Mouse (Mus musculus) hindbrain, embryonic 14.5 days (tissue): ENCODE measurements around the gene Bbs9. TPM values are rescaled to one million over a fixed set of nuclear protein-coding genes. Genes with fewer than 3 reads are reported as not detected.

Source experiments
- ATAC-seq: fragments of 200-750 bp; cut with Nextera tagmentation; 2 replicates; pipeline ENCODE4 v1.8.0; 2017; ENCODE audit warnings: moderate number of reproducible peaks, mild to moderate bottlenecking, moderate TSS enrichment, moderate library complexity; ENCODE audit not compliant: low FRiP score
- DNase-seq: peaks from one replicate; pipeline ENCODE4 v3.0.0-alpha.2; 2015; ENCODE audit warnings: low spot score
- H3K27ac ChIP-seq: fragments of 300-500 bp; sonication (generic); 2 replicates; pipeline ENCODE4 v1.5.1; 2014; ENCODE audit warnings: mild to moderate bottlenecking, moderate library complexity
- H3K27me3 ChIP-seq: fragments of 300-500 bp; sonication (generic); 2 replicates; pipeline ENCODE4 v1.6.1; 2014; ENCODE audit warnings: mild to moderate bottlenecking, low read length, mixed read lengths; ENCODE audit not compliant: control insufficient read depth, insufficient read depth
- H3K36me3 ChIP-seq: fragments of 300-500 bp; sonication (generic); replicated peaks from 2 replicates; pipeline ENCODE4 v1.6.1; 2014; ENCODE audit not compliant: control insufficient read depth, insufficient read depth
- H3K4me1 ChIP-seq: fragments of 300-500 bp; sonication (generic); replicated peaks from 2 replicates; pipeline ENCODE4 v1.6.1; 2014; ENCODE audit warnings: antibody characterized with exemption, low read length, mixed read lengths; ENCODE audit not compliant: control insufficient read depth, insufficient read depth
- H3K4me2 ChIP-seq: fragments of 300-500 bp; sonication (generic); replicated peaks from 2 replicates; pipeline ENCODE4 v1.6.1; 2014; ENCODE audit warnings: mild to moderate bottlenecking, moderate library complexity
- H3K4me3 ChIP-seq: fragments of 300-500 bp; sonication (generic); replicated peaks from 2 replicates; pipeline ENCODE4 v1.5.1; 2014; ENCODE audit warnings: mild to moderate bottlenecking, low read length
- H3K9ac ChIP-seq: fragments of 300-500 bp; sonication (generic); 2 replicates; pipeline ENCODE4 v1.6.1; 2014
- H3K9me3 ChIP-seq: fragments of 300-500 bp; sonication (generic); 2 replicates; pipeline ENCODE4 v1.6.1; 2016; ENCODE audit warnings: low read length; ENCODE audit not compliant: control insufficient read depth
- WGBS: fragments of 180-500 bp; shearing (Covaris S2); extraction: QIAGEN DNeasy Blood & Tissue Kit; methylation state at CpG from one replicate; pipeline ENCODE4 v1.1.7; 2014; 5-methylcytosine and 5-hydroxymethylcytosine counted together
- polyA plus RNA-seq: library from polyadenylated mRNA; unstranded; fragments of >200 nt; fragmentation: Nextera tagmentation; extraction: Ambion mirVana; gene quantifications from 2 replicates; pipeline ENCODE4 v1.2.1, GENCODE M21; 2014

Bbs9 gene
- polyA plus RNA-seq, 1 experiment from 2014 or later, result 20.0 TPM

GRCm38 (mm10) chr9:22776246-22776961, 300.9 kb downstream of the Bbs9 start:
- no peaks in the 10 kb centered on the region for H3K27me3 ChIP-seq
- H3K9ac ChIP-seq, result no peak overlapping the region
- DNase-seq (no peak), ATAC-seq (no peak)
- H3K4me1 ChIP-seq, result no peaks in the 10 kb centered on the region
- H3K4me2 ChIP-seq, result no peak overlapping the region
- H3K4me3 ChIP-seq, result no peak overlapping the region
- H3K27ac ChIP-seq, result no peak overlapping the region
- H3K36me3 ChIP-seq, result no peaks in the 10 kb centered on the region
- WGBS, result 91% methylated on average over 5 of the region's 5 CpGs
- no peaks in the 10 kb centered on the region for H3K9me3 ChIP-seq

DNA sequence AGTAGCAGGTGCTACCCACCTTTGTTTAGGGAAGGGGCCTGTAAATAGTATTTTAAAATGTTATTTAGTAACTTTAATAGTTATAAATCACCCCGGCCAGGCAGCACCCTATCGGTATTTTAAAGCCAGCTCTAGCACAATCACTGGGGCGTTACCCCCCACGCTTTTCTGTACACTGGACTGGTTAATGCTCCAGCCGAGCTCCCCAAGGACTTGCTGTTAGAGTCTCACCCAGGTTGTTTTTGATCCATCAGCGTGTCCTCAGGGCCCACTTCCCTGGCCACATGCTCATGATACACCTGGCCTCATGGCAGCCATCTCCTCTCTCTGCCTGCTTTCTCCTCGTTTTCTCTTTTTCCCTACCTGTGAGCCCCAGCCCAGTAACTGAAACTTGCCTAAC, 301.9 kb downstream of the Bbs9 start:
- no peak overlapping the region for H3K9ac ChIP-seq
- H3K4me2 ChIP-seq, result no peak overlapping the region
- H3K9me3 ChIP-seq, result no peaks in the 10 kb centered on the region
- no peak overlapping the region for H3K4me3 ChIP-seq
- H3K27ac ChIP-seq, result no peak overlapping the region
- DNase-seq, result no peak
- no peaks in the 10 kb centered on the region for H3K36me3 ChIP-seq
- WGBS, result 90% methylated on average over 7 of the region's 7 CpGs
- no peaks in the 10 kb centered on the region for H3K4me1 ChIP-seq
- ATAC-seq, result no peak
- H3K27me3 ChIP-seq, result no peaks in the 10 kb centered on the region

DNA sequence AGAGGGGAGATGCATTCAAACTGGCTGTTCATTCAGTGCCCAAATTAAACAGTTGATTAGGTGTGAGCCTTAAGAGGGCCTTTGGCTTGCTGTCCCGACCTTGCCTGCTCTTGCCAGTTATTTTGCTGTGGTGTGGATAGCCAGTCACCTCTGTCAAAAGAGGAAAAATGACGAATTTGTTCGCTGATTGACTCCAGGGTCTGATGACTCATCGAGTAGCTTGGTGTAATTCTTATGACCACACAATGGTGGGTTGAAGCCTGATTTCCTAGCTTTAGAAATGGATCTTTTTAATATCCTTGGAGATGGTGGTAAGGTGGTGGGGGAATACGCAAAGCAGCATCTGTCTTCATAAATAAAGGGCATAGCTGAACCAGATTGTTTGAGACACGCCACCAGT, 304.1 kb downstream of the Bbs9 start:
- no peaks in the 10 kb centered on the region for H3K9me3 ChIP-seq
- no peaks in the 10 kb centered on the region for H3K27me3 ChIP-seq
- H3K4me2 ChIP-seq, result no peak overlapping the region
- ATAC-seq, result no peak
- no peak overlapping the region for H3K9ac ChIP-seq
- WGBS, result 89% methylated on average over 6 of the region's 6 CpGs
- H3K36me3 ChIP-seq, result no peaks in the 10 kb centered on the region
- DNase-seq, result no peak
- H3K4me1 ChIP-seq, result no peaks in the 10 kb centered on the region
- H3K4me3 ChIP-seq, result no peak overlapping the region
- H3K27ac ChIP-seq, result no peak overlapping the region

DNA sequence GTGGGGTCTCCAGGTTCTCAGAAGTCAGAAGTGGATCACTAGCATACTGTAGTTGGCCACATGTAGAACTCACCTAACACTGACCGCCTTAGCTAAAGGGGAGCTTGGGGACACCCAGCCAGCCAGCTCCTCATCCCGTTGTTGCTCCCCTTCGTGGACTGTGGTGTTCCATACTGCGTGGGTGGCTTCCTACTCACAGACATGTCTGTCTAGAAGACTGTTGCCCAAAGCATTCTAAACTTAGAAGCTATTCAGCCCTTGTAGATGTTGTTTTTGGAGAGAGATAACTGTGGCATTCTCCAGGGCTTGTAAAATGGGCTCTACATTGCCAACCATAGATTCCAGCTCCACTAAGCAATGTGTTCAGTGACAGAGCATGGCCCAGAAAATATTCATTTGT, 310.5 kb downstream of the Bbs9 start:
- H3K4me1 ChIP-seq, result no peaks in the 10 kb centered on the region
- H3K27me3 ChIP-seq, result no peaks in the 10 kb centered on the region
- ATAC-seq (no peak), DNase-seq (no peak)
- no peaks in the 10 kb centered on the region for H3K9me3 ChIP-seq
- H3K9ac ChIP-seq, result no peak overlapping the region
- H3K4me2 ChIP-seq, result no peak overlapping the region
- H3K27ac ChIP-seq, result no peak overlapping the region
- no peaks in the 10 kb centered on the region for H3K36me3 ChIP-seq
- H3K4me3 ChIP-seq, result no peak overlapping the region
- 97% methylated on average over 4 of the region's 4 CpGs for WGBS

GRCm38 (mm10) chr9:22788423-22788822, 312.9 kb downstream of the Bbs9 start:
- Histone ChIP-seq H3K9me3 (no peaks in the 10 kb centered on the region), H3K4me2 (no peak overlapping the region), H3K9ac (no peak overlapping the region), H3K27ac (no peak overlapping the region), H3K27me3 (no peaks in the 10 kb centered on the region), H3K4me3 (no peak overlapping the region), H3K4me1 (no peaks in the 10 kb centered on the region), H3K36me3 (no peaks in the 10 kb centered on the region)
- no peak for ATAC-seq
- no peak for DNase-seq
- 91% methylated on average over 4 of the region's 4 CpGs for WGBS

DNA sequence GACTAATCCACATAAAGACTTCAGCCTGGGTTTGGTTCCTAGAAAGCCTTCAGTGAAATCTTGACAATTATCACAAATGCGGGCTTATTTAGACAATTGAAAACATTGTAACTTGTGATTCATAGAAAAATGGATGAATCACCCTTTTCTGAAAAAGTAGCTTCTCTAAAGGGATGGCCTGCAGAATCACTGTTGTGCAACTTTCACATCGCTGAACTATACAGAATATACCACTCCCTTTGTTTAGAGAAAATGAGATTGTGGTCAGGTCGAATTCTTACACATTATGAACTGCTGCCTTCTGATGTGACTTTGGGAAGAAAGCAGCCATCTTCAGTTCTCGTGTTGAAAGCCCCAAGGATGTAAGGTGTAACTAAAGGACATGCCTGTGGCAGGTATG, 313.3 kb downstream of the Bbs9 start:
- no peak overlapping the region for H3K4me2 ChIP-seq
- no peak for DNase-seq
- no peaks in the 10 kb centered on the region for H3K27me3 ChIP-seq
- WGBS, result 94% methylated on average over 4 of the region's 4 CpGs
- H3K9me3 ChIP-seq, result no peaks in the 10 kb centered on the region
- H3K27ac ChIP-seq, result no peak overlapping the region
- no peak overlapping the region for H3K9ac ChIP-seq
- no peak for ATAC-seq
- H3K36me3 ChIP-seq, result no peaks in the 10 kb centered on the region
- no peak overlapping the region for H3K4me3 ChIP-seq
- H3K4me1 ChIP-seq, result no peaks in the 10 kb centered on the region

- no peak overlapping the region for H3K4me3 ChIP-seq
- DNase-seq, result no peak
- ATAC-seq, result no peak
- H3K4me2 ChIP-seq, result no peak overlapping the region
- no peaks in the 10 kb centered on the region for H3K4me1 ChIP-seq
- WGBS, result 75% methylated on average over 9 of the region's 9 CpGs
- H3K9me3 ChIP-seq, result no peaks in the 10 kb centered on the region
- no peak overlapping the region for H3K27ac ChIP-seq
- H3K9ac ChIP-seq, result no peak overlapping the region
- no peaks in the 10 kb centered on the region for H3K36me3 ChIP-seq
- no peaks in the 10 kb centered on the region for H3K27me3 ChIP-seq
Observed at GRCm38 (mm10) chr9:22789380-22790168, 314.1 kb downstream of the Bbs9 start.

DNA sequence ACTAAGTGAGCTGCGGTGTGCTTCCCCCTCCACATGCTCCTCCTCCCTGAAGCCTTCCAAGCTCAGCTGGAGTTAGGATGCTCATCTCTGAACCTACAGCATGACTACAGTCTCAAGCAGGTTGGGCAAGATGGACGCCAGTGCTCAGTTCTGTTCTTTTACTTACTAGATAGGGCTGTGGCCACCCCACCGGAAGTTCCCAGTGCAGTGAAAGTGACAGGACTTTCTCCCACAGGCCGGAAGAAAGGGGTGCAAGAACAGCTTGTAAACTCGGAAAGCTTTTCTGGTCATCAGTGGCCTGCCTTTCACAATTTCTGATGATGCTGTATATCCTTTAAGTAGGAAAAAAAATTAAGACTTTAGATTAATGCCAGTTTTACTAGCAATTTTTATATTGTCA, 315.7 kb downstream of the Bbs9 start:
- WGBS, result 95% methylated on average over 5 of the region's 5 CpGs
- no peak for ATAC-seq

GRCm38 (mm10) chr9:22791750-22792149, 316.2 kb downstream of the Bbs9 start:
- WGBS, result 84% methylated on average over 9 of the region's 9 CpGs
- H3K9ac ChIP-seq, result no peak overlapping the region
- H3K27me3 ChIP-seq, result no peaks in the 10 kb centered on the region
- H3K9me3 ChIP-seq, result no peaks in the 10 kb centered on the region
- H3K4me1 ChIP-seq, result no peaks in the 10 kb centered on the region
- DNase-seq, result no peak
- H3K4me2 ChIP-seq, result no peak overlapping the region
- no peak overlapping the region for H3K4me3 ChIP-seq
- no peak overlapping the region for H3K27ac ChIP-seq
- no peaks in the 10 kb centered on the region for H3K36me3 ChIP-seq
- ATAC-seq, result no peak

More for the DNA sequence above, 315.7 kb downstream of the Bbs9 start:
- no peak overlapping the region for H3K9ac ChIP-seq
- H3K27me3 ChIP-seq, result no peaks in the 10 kb centered on the region
- H3K9me3 ChIP-seq, result no peaks in the 10 kb centered on the region
- H3K4me1 ChIP-seq, result no peaks in the 10 kb centered on the region
- H3K4me3 ChIP-seq, result no peak overlapping the region
- no peak overlapping the region for H3K4me2 ChIP-seq
- no peak overlapping the region for H3K27ac ChIP-seq
- DNase-seq, result no peak
- no peaks in the 10 kb centered on the region for H3K36me3 ChIP-seq
